Mouse (Mus musculus) liver, adult (tissue): ENCODE measurements at regions not wholly inside any gene's neighbourhood (a gene's known extent, or its start where the extent isn't known, plus 50 kb on each side); places are given as distances from the start of the nearest gene placed in this dataset.

Experiments used
- GATA4 ChIP-seq: IDR thresholded peaks from 2 replicates; pipeline ENCODE4 v1.6.1; 2014; ENCODE audit warnings: mild to moderate bottlenecking, low read length; ENCODE audit not compliant: insufficient replicate concordance

- TF ChIP-seq GATA4, result no peak
Measured at GRCm38 (mm10) chr2:178542032-178542431, 111.7 kb downstream of the Cdh26 start.

- TF ChIP-seq GATA4, result no peak
Measured at GRCm38 (mm10) chr2:178544411-178544810, 114.1 kb downstream of the Cdh26 start.

DNA sequence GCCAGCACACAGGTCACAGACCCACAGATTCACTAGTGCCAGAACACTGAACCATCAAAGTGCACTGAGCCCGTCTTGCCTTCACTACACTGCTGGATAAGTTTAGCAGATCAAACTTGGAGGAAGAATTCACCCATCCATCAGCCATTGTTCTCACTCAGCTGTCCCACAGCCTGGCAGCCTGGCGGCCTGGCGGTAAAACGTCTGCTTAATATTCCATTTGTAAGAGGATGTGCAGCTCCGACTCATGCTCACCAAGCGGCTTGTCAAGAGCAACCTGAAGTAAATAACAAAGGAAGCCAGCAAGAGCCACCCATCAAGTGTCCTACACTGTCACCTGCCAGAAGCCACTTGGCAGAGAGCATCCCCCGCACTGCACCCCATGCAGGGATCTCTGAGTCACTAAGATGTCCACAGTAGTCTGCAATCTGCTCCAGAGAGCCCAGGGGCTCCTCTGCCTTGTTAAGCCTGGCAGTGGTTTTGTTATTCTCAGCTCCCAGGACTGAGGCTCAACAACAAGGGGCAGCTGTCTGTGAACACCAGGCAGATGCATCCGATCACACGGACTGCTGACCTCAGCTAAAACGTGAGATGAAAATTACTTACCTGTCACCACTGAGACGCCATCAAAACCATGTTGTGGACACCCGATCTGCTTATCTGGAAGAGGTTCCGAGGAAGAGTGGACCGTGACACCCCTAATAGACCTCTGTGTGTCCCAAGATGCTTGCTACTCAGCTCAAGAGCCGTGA lies 115.4 kb downstream of the Cdh26 start:
- no peak for TF ChIP-seq GATA4

DNA sequence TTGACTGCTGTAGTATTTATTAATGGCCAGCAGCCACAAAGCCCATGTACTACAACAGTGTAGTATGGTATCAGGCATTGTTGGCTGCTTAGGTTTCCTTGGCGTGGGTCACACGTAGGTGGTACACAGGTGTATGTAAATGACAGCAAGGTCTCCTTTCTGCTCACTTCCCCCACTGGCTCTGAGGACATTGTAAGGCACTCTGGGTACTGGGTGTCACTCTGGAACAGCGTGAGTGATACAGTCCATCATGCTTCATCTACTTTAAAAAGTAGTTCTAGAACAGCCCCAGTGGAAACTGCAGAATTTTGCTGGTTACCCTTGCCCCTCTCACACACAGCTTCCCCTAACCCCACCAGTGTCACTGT lies 116.0 kb downstream of the Cdh26 start:
- TF ChIP-seq GATA4, result no peak

GRCm38 (mm10) chr2:178546888-178547287 lies 116.6 kb downstream of the Cdh26 start:
- TF ChIP-seq GATA4, result no peak

- no peak for TF ChIP-seq GATA4
Measured at GRCm38 (mm10) chr2:178548937-178549336, 118.6 kb downstream of the Cdh26 start.

- no peak for TF ChIP-seq GATA4
Measured at GRCm38 (mm10) chr2:178553736-178554135, 123.4 kb downstream of the Cdh26 start.

DNA sequence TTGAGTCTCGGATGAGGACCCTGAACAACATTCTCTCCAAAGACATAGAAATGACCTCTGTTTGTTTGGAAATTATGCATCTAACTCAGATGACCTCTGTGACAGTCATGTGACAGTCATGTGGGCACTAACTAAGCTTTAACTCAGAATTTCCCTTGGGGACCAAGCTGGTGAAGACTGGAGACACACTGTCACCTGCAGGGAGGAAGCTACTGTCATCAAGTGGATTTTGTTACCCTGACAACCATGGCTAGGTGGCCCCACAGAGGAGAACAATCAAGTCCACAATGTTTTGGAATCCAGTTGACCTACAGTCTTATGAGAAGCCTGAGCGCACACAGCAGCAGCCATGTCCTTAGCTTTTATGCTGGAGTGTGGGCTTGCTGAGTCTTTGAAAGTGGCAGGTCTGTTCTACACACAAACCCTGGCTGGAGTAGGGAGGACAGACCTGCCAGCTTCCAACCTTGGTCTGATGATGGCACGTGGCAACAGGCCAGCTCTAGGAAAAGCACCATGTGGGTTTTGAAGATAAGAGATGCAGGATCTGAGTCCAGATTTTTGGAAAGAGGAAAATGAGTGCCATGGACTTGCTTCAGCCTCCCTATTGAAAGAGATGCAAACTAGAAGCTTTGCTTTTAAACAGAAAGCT lies 125.5 kb downstream of the Cdh26 start:
- no peak for TF ChIP-seq GATA4

DNA sequence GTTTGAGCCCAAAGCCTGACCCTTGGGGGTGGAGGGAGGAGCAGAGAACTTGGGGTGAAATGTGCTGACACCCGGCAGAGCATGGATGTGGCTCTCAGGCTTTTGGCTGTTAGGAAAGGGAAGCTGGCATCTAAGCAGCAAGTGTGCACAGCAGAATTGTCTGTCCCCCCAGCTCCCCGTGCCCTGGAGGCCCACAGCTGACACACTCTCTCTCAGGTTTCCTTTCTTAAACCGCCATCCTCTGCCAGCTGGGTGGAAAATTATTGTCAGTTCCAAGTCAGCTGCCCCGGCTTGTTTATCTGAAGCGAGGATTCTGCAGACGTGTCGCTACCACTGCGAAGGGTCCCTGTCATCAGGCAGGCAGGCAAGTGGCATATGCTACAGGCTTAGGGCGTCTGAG lies 127.6 kb downstream of the Cdh26 start:
- no peak for TF ChIP-seq GATA4

- TF ChIP-seq GATA4, result no peak
Measured at GRCm38 (mm10) chr2:178563287-178563686, 133.0 kb downstream of the Cdh26 start.

- no peak for TF ChIP-seq GATA4
Measured at GRCm38 (mm10) chr2:178565368-178565818, 135.1 kb downstream of the Cdh26 start.

GRCm38 (mm10) chr2:178567493-178567892 lies 137.2 kb downstream of the Cdh26 start:
- TF ChIP-seq GATA4, result no peak

DNA sequence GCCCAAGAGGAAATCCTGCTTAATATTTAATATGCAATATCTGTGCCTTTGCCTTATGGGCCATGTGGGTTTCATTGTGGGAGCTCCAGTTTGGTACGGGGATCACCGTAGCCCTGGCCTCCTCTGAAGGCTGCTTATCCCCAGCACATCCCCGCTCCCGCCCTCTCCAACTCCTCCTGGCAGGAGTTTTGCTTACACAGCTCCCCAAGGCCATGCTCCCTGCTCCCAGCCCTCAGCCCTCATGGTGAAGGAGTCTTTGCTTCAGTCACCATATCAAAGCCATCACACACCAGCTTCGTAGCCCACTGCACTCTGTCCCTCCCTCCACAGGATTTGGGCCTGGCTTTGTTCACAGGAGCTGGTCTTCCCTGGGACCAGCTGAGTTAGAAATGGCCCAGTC lies 142.0 kb downstream of the Cdh26 start:
- TF ChIP-seq GATA4, result no peak

DNA sequence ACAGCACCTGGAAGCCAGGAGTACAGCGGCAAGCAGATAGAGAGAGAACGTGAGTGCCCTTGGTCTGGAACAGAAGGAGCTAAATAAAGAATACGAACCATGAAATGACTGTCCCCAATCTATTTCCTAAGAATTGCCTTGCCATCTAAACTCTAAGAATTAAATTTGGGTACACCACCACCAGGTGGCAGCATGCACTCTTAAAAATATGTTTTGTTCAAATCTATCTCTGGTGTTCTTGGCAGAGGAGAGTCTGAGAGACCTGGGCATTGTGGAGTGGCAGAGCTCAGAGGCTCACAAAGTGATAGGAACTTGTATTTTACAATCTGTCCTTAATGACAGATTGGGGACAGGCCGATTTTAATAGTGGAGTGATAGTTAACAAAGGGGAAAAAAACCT lies 144.5 kb downstream of the Cdh26 start:
- no peak for TF ChIP-seq GATA4

DNA sequence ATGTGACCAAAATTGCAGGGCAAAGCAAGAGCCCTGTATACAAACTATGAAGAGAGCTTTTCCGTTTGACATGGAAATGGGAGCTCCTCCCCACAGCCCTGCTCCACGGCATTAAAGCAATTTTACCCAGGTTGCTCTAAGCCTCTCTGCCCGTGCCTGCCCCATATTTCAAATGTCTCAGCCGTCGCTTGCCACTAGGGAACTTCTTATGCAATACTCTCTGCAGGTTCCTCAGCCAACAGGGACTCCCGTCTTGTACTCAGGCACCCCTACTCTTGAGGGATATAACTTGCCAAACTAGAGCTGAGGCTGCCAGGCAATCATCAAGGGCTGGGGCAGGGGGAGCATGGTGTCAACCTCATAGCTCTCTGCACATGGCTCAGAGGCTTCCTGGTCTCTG lies 145.1 kb downstream of the Cdh26 start:
- no peak for TF ChIP-seq GATA4

GRCm38 (mm10) chr2:178576067-178576466 lies 145.7 kb downstream of the Cdh26 start:
- no peak for TF ChIP-seq GATA4

GRCm38 (mm10) chr2:178579571-178579970 lies 149.2 kb downstream of the Cdh26 start:
- peak; percentile 18; the same call in 1 of the 2 replicates for TF ChIP-seq GATA4
